Mouse (Mus musculus): ENCODE results near the gene Hinfp. TPM values are rescaled to one million over a fixed set of nuclear protein-coding genes. Genes with fewer than 3 reads are reported as not detected.

The Hinfp gene
- total RNA-seq, 2 experiments from 2014 or later = 28.1 to 31.2 TPM

DNA sequence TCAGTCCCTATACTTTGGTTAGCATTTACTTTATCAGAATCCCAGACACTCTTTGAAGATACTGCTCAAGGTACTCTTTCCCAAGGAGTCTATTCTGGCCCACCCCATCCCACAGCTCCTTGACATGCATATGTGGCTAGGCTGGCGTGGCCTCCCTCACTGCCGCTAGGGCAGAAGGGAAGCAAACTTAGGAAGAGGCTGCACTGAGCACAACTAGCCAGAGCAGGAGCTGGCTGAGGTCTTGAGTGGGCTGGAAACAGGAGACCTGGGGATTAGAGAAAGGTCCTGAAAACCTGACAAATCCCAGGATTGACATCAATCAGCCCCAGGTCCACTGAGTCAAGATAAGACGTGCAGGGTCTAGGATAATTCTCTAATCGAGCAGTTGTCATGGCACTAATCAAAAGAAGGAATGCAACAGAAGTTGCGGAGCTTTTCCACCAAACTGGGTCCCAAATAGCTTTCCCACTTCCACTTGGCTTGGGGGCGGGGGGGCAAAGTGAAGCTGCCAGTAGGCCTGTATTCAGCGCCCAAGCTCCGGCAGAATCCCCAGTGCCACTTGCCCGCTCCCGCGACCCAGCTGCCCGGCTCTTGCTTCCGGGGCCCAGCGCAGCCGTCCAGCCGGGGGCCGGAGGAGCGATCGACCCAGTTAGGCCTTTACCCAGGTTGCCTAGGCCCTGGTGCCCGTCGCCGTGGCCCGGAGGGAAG, 38.0 kb downstream of the Hinfp start:
- peak in 1 of 2 experiments; percentile 33 for DNase-seq (ENCODE audit: extremely low spot score in 1 of 2, low spot score in 1 of 2)

- DNase-seq (ENCODE audit: extremely low spot score in 1 of 2, low spot score in 1 of 2) = no peak
These were observed 38.8 kb downstream of the Hinfp start for GRCm38 (mm10) chr9:44266478-44267226.

GRCm38 (mm10) chr9:44261388-44261787, 44.1 kb downstream of the Hinfp start:
- DNase-seq (ENCODE audit: extremely low spot score in 1 of 2, low spot score in 1 of 2) = no peak

- no peak for DNase-seq (ENCODE audit: extremely low spot score in 1 of 2, low spot score in 1 of 2)
These were observed 46.5 kb downstream of the Hinfp start for GRCm38 (mm10) chr9:44259014-44259413.

- DNase-seq (ENCODE audit: extremely low spot score in 1 of 2, low spot score in 1 of 2) = no peak
These were observed 49.3 kb downstream of the Hinfp start for GRCm38 (mm10) chr9:44256213-44256612.

GRCm38 (mm10) chr9:44255136-44255521, 50.3 kb downstream of the Hinfp start:
- DNase-seq (ENCODE audit: extremely low spot score in 1 of 2, low spot score in 1 of 2) = no peak

DNA sequence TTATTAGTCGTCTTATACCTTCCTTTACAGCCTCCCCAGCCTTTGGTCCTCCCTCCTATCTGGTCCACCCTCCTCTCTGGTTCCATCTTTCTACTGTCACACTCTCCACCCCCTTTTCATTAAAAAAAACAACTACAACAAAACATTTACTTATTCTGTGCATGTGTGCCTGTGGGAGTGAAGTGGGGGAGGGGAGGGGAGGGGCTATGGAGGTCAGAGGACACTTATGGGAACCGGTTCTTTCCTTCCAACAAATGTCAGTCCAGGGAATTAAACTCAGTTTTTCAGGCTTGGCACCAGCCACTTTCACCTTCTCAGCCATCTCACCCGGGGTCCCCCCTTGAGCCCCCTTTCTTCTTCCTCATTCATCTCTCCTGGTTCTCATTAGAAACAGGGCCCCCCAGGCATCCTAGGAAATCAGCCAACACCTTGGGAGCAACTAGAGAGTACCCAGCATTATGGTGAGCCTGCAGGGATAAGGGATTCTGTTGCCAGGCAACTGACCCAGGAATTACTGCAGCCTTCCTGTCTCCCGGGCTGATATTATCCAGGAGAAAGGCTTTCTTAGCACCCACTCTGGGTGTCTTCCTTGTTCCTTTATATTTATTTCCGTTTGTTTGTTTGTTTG, 50.8 kb downstream of the Hinfp start:
- DNase-seq (ENCODE audit: extremely low spot score in 1 of 2, low spot score in 1 of 2) = no peak

GRCm38 (mm10) chr9:44253441-44253840, 52.0 kb downstream of the Hinfp start:
- DNase-seq (ENCODE audit: extremely low spot score in 1 of 2, low spot score in 1 of 2) = no peak

- DNase-seq (ENCODE audit: extremely low spot score in 1 of 2, low spot score in 1 of 2) = no peak
These were observed 54.2 kb downstream of the Hinfp start, which contains the start of gene Pdzd3 for GRCm38 (mm10) chr9:44251314-44251713. Gene Pdzd3 (minus strand): TSS chr9:44251471.

DNA sequence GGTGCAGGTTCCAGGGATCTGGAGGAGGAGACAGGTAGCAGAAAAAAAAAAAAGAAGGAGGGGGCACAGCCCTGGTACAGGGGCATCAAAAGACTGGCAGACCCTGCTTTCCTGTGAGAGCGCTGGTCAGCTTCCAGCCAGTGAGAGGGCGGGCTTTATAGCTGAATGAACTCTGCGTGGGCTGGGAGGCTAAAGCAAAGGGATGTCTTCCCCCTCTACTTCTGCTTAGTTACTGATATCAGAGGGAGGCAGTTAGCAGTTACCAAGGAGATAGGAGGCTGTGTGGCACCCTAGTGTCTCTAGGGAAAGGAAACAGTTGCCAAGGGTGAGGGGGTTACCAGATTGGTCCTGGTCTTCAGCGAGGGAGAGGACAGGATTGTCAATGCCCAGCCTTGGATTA, 55.0 kb downstream of the Hinfp start:
- DNase-seq (ENCODE audit: extremely low spot score in 1 of 2, low spot score in 1 of 2) = peak in 1 of 2 experiments; percentile 26

DNA sequence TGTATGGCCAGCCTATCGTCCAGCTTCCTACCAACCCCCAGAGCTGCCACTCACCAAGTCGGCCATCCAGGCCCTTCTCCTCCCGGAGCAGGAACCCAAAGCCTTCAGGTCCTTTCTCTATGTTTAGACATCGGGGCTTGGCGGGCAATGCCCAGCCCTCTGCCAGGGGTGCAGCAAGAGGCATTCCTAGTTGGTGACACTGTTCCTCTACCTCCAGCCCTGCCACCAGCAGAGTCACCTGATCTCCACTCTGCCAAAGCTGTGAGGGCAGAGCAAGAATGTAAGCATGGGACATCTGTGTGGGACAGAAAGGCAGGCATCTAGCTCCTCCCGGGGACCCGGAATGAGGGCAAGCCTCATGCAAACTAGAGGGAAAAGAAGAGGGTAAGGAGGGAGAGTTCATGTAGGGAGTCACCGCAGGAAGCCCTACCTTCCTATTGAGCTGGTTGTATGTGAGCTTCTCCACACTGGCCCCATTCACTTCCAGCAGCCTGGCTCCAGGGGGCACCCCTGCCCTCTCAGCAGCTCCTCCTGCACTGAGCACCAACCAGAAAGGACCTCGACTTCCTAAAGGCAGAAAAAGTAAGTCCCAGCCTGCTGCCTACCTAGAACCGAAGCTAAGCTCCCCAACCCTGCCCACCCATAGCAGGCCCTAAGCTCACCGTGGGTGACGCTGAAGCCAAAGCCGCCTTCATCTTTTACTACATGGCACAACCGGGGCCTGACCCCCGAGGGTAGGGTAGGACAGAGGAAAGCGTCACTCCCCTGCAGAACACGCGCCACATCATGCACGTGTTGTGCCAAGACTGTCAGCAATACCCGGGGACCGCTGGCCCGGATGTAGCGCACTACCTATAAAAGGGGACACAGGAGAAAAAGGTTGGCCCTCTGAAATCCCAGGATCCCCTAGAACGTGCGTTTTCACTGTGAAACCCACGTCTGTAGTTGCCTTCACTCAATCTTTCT, 56.0 kb downstream of the Hinfp start:
- peak; percentile 40 to 57 for DNase-seq (ENCODE audit: extremely low spot score in 1 of 2, low spot score in 1 of 2)

GRCm38 (mm10) chr9:44247907-44248306, 57.6 kb downstream of the Hinfp start:
- no peak for DNase-seq (ENCODE audit: extremely low spot score in 1 of 2, low spot score in 1 of 2)

- DNase-seq (ENCODE audit: extremely low spot score in 1 of 2, low spot score in 1 of 2) = no peak
These were observed 61.9 kb downstream of the Hinfp start for GRCm38 (mm10) chr9:44243621-44244020.

Small RNA genes within 50 kb of the gene (microRNA-seq; reads per million reads assigned to microRNA genes)
- gene Gm44335 = 0 reads per million in 2 experiments

Other genes starting within 250 kb of the Hinfp start
- 10 to 100 TPM; 59.4 to 81.4 TPM for gene Usp2, start 238.7 kb downstream of the Hinfp start, total RNA-seq (2021)
- under 1 TPM; 0.31 to 0.49 TPM for gene Mfrp, start 203.9 kb downstream of the Hinfp start, total RNA-seq (2021)
- gene C1qtnf5, start 198.4 kb downstream of the Hinfp start, total RNA-seq (2021) = 10 to 100 TPM; 13.6 to 16.8 TPM
- gene Gm49380, start 192.2 kb downstream of the Hinfp start, total RNA-seq (2021) = under 1 TPM in 1 of 2 experiments, not detected in 1; 0.28 TPM
- gene Rnf26, start 192.2 kb downstream of the Hinfp start, total RNA-seq (2021) = 10 to 100 TPM; 30.3 to 33.0 TPM
- 10 to 100 TPM; 22.5 to 29.3 TPM for gene Mcam, start 171.2 kb downstream of the Hinfp start, total RNA-seq (2021)
- gene Cbl, start 71.6 kb downstream of the Hinfp start, total RNA-seq (2021) = 10 to 100 TPM; 49.2 to 63.4 TPM
- 1 to 10 TPM; 1.9 to 5.4 TPM for gene Ccdc153, start 65.0 kb downstream of the Hinfp start, total RNA-seq (2021)
- 1 to 10 TPM; 1.3 to 1.4 TPM for gene Pdzd3, start 54.2 kb downstream of the Hinfp start, total RNA-seq (2021)
- gene Nlrx1, start 37.1 kb downstream of the Hinfp start, total RNA-seq (2021) = 10 to 100 TPM; 12.8 to 14.7 TPM
- gene Abcg4, start 17.1 kb downstream of the Hinfp start, total RNA-seq (2021) = 10 to 100 TPM; 65.0 to 79.6 TPM
- 100 to 1,000 TPM; 196 to 200 TPM for gene C2cd2l, start 14.6 kb upstream of the Hinfp start, total RNA-seq (2021)
- 10 to 100 TPM; 14.2 to 15.8 TPM for gene Dpagt1, start 20.3 kb upstream of the Hinfp start, total RNA-seq (2021)
- 10 to 100 TPM; 50.6 to 58.4 TPM for gene H2afx, start 29.0 kb upstream of the Hinfp start, total RNA-seq (2021)
- gene Hmbs, start 38.6 kb upstream of the Hinfp start, total RNA-seq (2021) = 10 to 100 TPM; 17.9 to 23.6 TPM
- 10 to 100 TPM; 49.0 to 51.4 TPM for gene Vps11, start 56.0 kb upstream of the Hinfp start, total RNA-seq (2021)
- 100 to 1,000 TPM; 114 to 123 TPM for gene Hyou1, start 73.8 kb upstream of the Hinfp start, total RNA-seq (2021)
- 10 to 100 TPM; 32.6 to 34.7 TPM for gene Slc37a4, start 91.2 kb upstream of the Hinfp start, total RNA-seq (2021)
- gene Rps25, start 101.5 kb upstream of the Hinfp start, total RNA-seq (2021) = 100 to 1,000 TPM; 616 to 726 TPM
- gene Trappc4, start 101.9 kb upstream of the Hinfp start, total RNA-seq (2021) = 10 to 100 TPM; 65.1 to 76.5 TPM
- 10 to 100 TPM; 16.8 to 24.1 TPM for gene Ccdc84, start 112.9 kb upstream of the Hinfp start, total RNA-seq (2021)
- not detected for gene Foxr1, start 135.5 kb upstream of the Hinfp start, total RNA-seq (2021)
- gene Upk2, start 149.3 kb upstream of the Hinfp start, total RNA-seq (2021) = not detected
- 10 to 100 TPM; 59.2 to 78.1 TPM for gene Bcl9l, start 177.2 kb upstream of the Hinfp start, total RNA-seq (2021)

Measured in layer of hippocampus, postnatal 25 days (tissue).